Mouse (Mus musculus) megakaryocyte, adult 5-6 weeks (primary cell): ENCODE results near the gene Gpr156. TPM values are rescaled to one million over a fixed set of nuclear protein-coding genes. Genes with fewer than 3 reads are reported as not detected.
A peak's percentile ranks its signal among the peaks of the same experiment; 100 is the strongest.

Source experiments
- ATAC-seq: 2 replicates; pipeline ENCODE4 v1.8.0; 2016; ENCODE audit warnings: mild to moderate bottlenecking, inconsistent platforms; ENCODE audit not compliant: poor library complexity, severe bottlenecking
- total RNA-seq, 2 experiments: library from RNA; stranded (forward) in 1 of 2; stranded (reverse) in 1 of 2; fragments of 153-499, 151-499 nt in 1 of 2; fragments of 221-1000, 200-1000 nt in 1 of 2; gene quantifications; 2 replicates each; pipeline versions ENCODE4 v1.2.3 to v1.2.4; 2015 to 2017

The Gpr156 gene
- total RNA-seq, 2 experiments from 2014 or later = not detected

DNA sequence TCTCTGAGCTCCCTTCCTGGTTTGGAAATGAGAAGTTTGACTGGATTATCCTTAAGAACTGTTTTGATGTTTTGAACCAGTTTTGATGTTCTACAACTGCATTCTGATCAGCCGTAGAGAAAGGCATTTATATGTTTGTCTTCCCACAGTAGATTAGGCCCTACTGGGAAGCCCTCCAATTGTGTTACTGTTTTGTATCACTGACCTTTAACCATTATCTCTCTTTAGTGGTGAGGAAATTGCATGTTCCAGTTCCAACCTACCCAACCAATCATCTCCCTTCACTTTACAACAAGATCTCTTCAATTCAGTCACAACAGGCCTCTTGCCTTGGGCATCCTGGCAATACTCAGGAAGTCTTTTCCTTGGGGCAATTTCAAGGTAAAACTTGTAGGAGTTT lies 5.2 kb upstream of the Gpr156 start:
- no peak for ATAC-seq

DNA sequence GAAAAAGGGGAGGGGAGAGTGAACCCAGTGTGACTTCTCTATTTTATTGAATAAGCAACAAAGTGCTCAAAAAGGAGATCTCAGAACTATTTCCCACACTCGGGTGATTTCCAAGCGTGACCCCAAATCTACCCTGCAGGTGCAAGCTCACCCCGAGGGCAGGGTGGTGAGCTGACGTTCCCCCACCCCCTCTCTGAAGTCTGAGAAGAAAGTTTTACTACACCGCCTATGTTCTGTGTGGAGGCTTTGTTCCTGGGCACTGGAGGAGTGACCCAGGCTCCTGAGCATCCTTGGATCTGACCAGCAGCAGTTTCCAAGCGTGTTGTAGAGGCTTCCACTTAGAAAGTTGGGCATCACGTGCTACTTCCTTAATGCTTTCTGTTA lies 514 bp downstream of the Gpr156 start:
- no peak for ATAC-seq

DNA sequence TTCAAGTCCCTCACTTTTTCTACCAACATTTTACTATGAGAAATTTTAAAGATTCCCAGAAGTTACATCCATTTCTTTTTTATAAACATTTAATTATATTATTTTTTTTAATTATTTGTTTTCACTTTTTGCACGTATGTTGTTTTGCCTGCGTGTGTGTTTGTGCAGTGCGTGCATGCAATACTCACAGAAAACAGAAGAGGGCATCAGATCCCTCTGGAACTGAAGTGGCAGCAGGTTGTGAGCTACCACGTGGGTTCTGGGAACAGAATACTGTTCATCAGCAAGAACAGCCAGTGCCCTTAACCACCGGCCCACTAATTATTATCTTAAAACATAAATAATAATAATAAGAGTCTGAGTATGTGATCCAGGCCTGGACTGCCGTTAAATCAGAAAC lies 2.7 kb downstream of the Gpr156 start:
- no peak for ATAC-seq

DNA sequence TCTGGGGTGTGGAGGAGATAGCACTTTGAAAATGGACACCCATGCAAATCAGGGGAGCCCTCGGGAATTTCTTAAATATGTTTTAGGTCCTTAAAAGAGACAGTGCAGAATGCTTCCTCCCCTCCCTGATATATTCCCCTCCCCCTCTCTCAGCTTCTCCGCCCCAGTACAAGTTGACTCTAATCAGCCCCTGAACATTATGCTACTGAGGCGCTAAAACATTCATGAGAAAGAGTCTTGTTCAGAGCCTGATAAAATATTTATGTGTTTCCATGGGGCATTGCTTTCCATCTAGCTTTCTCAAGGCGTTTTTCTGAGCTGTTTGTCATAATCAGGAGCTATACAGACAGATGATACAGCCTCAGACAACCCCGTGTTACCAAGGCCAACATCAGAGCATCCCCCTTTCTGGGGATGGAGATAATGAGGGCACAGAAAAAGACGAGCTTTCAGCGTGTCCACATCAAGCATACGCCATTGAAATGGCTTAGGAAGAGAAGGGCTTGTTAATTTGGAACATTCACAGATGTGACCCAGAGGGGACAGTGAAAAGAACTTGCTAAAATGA lies 4.6 kb downstream of the Gpr156 start:
- no peak for ATAC-seq

DNA sequence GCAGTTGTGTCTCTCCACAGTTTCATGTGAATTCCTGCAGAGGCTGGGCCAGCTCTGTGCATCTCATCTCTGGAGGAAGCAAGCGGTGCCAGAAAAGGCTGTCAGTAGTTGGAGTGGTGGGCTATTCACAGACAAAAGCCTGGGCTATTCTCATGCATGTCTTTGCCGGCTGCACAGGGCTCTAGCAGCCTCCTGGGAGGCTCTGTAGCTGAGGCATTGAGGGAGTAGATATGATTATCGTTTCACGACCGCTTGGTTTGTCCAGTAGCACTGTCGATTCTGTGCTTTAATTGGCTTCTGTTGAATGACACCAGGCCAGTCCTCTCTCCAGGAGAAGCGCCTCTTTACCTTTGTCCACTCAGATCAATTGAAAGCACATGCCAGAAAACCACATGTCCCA lies 9.8 kb downstream of the Gpr156 start:
- no peak for ATAC-seq

DNA sequence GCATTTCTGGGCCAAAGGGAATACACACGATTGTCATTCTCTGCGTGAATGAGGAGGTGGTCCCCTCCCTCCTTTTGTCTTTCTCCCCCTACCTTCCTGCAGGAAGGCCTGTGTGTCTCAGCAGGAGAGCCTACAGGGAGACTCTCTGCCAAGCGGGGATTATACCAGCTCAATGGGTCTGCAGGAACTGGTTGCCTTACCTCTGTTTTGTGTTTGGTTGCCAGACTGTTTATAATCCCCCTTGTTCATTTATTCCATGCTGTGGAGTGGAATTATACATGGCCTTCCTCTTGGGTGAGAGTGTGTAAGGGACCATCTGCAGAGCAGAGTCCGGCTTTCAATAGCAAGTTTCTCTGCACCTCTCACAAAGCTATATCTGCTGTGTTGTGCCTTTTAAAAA lies 10.8 kb downstream of the Gpr156 start:
- no peak for ATAC-seq

DNA sequence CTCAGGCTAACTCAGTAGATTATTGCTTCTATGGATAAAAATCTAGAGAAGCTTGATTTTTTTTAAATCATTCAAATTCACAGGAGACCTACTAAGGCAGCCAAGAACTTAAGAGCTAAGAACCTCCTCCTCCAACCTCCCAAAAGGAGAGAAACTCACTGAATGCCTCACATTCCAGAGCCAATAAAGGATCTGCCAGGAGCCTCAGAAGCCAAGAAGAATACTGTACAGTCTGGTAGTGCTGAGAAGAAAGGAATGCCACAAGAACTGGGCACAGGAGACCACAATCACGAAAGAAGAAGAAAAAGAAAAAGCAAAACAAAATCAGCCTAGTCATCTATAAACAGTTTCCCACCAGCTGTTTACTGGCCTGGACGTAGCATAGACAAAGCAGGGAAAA lies 12.7 kb downstream of the Gpr156 start:
- no peak for ATAC-seq

DNA sequence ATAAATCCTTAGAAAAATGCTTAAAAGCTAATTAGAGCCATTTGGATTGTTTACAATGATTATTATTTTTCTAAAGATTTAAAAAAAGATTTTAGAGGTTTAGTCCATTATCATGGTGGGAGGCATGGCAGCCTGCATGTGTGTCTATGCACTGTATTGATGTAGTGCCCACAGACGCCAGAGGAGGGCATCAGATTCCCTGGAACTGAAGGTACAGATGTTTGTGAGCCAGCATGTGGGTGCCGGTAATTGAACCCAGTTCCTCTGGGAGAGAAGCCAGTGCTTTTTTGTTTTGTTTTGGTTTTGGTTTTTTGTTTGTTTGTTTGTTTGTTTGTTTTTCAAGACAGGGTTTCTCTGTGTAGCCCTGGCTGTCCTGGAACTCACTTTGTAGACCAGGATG lies 13.3 kb downstream of the Gpr156 start:
- ATAC-seq = no peak

DNA sequence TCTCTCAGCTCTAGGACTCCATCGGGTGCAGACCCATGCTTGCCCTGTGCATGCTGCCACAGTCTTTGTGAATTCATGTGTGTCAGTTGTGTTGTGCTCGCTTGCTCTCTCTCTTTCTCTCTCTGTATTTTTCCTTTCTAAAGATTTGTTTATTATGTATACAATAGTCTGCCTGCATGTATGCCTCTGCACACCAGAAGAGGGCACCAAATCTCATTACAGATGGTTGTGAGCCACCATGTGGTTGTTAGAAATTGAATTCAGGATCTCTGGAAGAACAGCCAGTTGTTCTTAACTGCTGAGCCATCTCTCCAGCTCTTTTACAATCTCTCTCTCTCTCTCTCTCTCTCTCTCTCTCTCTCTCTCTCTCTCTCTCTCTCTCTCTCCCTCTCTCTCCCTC lies 18.6 kb downstream of the Gpr156 start:
- ATAC-seq = no peak

DNA sequence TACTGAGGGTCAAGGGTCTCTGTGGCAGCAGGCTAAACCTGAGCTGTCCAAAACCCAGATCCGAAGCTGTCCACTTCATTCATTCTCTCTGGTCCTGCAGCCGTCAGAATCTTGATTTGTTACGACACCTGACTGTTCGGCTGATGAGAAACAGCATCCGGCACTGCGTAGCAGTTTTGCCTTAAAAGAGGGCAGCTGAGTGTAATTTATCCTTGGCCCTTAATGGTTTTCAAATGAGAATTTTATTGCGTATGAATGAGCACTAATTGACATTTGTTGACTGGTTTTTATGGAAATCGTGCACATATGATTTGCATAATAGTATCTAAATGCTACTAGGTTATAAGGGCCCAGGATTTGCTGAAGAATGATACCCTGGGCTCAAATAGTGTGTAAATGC lies 21.0 kb downstream of the Gpr156 start:
- no peak for ATAC-seq

DNA sequence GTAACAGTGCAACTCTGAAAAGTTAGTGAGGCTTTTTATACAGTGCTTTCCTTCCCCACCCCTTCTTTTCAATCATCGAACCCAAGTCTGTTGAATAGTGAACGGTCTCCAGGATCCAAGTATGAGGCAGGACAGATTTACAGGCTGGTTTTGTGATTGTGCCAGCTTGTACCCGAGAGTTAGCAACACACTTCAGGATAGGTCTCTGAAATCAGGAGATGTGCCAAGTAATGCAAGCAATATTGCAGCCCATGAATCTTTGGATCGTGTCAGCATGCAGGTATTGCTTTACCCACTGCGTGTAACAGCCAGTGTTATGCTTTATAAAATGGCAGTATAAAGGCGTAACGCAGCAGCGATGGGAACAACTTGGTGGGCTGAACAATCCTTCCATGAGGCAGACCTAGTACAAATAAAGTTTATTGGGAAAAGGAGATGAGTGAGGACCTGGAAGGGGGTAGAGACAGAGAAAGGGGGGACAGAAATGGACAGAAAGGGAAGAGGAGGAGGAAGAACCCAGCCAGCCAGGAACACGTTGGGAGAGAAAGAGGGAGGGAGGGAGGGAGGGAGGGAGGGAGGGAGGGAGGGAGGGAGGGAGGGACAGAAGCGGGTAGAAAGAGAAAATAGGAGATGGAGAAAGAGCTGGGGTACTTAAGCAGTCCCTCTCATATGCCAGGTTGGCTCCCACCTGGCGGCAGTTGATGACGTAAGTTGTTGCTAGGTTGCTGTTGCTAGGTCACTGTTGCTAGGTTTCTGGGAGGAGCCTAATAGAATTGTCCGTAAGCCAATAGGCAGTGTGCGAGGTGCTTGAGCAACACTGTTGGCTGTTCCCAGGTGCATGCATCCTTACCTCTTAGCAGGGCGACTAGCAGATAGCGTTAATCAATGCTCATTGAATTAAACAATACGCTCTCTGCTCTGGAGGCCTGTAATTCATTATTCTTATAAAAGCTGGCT lies 22.1 kb downstream of the Gpr156 start:
- ATAC-seq = no peak

DNA sequence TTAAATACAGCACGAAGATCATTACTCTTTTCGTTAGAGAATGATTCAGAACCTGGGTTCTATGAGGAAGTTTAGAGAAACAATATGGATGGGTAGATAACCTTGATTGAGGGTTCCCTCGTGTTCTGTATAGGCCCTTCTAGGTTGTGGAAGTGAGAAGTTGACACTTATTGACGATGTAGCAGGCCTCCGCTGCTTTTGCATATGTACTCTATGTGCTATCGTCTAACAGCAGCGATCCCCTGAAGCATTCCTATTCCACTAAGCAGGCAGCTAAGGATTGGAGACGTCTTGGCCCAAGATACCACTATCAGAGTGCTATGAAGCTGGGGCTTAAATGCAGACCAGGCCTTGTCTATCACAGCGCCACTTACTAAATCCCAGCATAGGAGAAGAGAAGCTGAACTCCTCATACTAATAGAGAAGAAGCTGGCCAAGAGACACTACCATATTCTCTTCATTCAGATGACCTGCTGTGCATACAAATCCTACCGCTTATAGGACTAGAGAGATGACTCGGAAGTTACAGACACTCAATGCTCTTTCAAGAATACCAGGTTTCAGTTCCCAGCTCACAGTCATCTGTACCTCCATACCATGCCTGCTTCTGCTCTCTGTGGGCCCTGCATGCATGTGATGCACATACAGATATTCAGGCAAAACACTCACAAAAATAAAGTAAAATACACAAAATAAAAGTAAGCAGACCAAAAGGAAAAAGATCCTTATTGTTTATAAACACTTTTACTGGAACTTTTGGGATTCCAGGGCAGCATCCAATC lies 23.0 kb downstream of the Gpr156 start:
- ATAC-seq = no peak

DNA sequence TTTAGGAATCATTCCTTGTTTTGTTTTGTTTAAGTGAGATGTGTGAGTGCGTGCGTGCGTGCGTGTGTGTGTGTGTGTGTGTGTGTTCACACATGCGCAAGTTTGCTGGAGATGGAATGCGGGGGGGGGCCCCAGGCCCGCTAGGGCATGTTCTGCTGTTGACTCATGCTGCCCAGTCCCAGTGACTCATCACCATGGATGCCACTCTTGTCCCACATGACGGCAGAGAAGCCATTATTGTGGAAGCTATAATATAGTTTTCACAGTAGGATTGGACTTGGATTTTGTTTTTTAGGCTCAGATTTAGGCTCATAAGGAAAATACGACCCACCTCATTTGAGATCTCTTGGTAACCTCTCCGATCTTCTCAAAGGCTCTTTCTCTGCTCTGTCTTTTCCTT lies 24.0 kb downstream of the Gpr156 start:
- no peak for ATAC-seq

DNA sequence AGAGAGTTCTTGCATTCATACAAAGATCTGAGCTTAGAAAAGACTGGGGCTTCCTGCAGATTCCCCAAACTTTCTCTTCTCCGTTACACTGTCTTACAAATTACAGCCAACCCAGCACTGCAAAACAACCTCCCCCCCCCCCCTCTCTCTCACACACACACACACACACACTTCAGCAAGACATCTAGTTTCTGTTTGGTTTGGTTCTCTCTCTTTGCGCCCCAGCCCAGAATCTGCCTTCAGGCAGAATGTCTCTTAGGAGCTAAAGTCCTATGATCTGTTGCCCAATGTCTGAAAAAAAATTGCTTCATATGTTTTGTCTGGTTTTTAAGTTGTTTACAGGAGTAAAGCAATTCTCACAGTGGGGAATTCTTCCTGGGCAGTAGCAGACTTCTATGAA lies 27.4 kb downstream of the Gpr156 start:
- ATAC-seq = no peak

DNA sequence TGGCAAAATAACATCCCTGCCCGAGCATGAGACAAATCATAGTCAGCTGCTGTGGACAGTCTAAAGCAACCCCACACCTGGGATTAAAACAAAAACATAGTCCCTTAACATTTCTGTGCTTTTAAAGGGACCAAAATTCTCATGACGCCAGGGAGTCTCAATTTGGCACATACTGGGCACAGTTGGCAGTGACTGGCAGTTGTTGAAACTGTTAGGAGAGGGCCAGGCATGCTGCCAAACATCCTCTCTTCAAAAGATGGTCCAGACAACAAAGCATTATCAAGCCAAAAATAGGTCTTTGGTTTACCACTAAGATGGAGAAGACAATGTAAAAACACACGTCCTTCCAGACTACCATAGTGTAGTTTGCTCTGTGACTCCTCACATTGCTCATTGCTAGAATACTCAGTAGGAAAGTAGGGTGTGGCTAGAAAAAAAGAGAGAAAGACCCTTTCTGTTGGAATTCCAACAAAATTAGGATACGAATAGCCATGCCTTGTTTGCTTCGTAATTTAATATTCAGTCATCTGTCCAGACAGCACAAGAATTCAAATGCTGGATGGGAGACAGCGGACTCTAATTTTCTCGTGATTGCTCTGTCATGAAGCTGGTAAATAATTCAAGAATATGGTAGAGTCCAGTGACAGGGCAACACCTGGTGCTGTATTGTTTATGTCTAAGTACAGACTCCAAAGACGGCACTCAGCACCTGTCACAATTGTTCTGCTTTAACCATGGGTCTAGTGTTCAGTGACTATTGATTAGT lies 28.9 kb downstream of the Gpr156 start:
- ATAC-seq = no peak

DNA sequence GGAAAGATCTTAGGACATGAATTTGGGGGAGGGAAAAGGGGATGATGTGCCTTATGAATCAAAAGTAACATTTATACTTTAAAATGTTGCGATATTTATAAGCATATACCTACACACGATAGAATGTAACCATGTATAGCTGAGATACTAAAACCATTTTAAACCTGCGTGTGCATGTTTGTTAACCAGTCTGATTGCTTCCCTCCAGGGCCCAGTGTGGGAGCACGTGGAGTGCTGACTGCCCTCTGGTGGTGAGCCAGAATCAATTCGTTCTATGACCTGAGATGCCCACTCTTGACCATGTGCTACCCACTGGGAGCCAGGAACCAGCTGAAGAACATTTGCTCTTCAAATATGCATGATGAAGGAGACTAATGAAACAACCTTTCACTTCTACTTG lies 30.9 kb downstream of the Gpr156 start:
- peak; percentile 84 for ATAC-seq

DNA sequence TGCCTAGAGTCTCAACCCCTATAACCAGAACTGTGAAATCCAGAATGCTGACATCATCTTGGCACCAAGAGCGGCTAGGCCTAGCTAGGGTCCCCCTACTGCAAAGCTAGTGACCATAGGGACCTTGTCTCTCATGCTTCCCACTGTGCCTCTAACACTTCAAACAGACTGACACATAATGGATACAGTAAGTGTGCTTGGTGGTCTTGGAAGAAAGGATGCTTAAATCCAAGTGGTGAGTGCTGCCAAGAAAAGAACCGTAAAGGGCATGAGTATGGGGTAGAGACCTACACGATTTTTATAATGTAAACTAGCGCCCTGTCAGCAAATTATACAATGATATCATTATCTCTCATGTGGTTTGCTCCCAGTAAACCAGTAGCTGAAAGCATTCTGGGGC lies 32.1 kb downstream of the Gpr156 start:
- ATAC-seq = no peak

DNA sequence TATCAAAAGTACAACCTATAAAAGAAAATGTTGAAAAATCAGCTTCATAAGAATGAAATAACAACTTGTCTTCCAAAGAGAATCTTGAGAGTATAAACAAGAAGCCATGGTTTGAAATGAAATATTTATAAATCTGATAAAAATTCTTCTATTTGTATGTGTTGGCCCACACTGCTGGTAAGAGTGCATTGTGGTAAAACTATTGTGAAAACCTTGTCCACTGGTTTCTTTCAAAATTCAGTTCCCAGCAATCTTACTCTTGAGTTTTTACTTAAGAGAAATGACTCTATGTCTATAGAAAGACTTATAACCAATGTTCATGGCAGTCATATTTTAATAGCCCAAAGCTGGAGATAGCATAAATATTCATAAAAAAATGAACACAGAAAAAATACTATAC lies 34.9 kb downstream of the Gpr156 start:
- ATAC-seq = no peak

DNA sequence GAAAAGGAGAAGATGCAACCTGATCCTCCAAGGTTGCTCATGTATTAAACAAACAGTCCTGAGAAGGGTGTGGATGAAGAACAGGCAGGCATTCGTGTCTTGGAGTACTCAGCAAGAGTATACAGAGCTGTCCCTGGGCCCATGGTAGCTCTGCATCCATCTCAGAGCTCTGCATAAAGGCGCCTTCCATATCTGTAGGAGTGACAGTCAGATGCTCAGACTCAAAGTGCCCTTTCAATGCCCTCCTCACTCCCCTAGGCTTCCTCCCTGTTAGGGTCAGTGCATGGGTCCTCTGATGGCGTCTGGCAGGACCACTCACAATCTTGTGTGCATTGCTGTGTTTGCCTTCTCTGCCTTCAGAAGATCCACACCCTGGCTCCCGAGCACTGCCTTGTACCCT lies 36.9 kb downstream of the Gpr156 start:
- no peak for ATAC-seq

DNA sequence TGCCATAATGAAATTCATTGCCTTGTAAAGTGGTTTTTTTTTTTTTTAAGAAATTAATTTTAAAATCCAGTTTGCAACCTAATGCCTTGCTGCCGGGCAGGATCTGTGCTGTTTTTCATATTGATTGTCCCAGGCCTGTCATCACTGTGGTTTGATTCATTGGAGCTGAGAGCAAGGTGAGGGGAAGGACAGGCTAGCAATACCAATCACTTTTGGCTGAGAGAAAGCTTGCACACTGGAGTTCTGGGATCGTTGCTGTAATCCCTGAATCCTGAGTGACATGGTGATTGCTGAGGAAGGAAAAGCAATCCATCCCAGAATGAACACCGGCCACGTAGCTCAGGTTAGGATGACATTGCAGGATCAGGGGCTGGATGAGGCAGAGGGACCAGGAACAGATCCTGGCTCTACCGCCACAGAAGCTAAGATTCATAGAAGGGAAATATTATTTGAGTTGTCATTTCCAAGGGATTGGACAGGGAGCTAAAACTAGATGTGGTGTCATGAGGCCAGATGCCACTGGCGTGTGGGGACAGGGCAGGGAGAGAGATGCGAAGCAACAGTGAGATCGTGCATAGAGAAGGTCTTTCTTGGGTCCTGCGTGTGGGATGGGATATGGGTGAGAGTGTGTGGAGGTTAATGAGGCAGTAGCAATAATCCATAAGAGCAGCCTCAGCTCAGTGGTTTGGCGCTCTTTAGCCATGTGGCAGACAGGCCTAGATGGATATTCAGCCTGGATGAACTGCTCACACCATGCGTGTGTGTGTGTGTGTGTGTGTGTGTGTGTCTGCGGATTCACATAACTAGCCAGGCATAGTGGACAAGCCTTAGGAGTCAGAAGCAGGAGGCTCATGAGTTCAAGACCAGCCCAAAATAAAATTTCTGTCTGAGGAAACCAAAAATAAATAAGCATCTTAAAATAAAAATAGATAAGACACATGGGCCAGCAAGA lies 38.0 kb downstream of the Gpr156 start:
- ATAC-seq = no peak
